Mouse (Mus musculus) heart, postnatal 14 days (tissue): ENCODE data around the gene Olfr725. TPM values are rescaled to one million over a fixed set of nuclear protein-coding genes. Genes with fewer than 3 reads are reported as not detected.

ENCODE experiments used
- DNase-seq, 2 experiments: peaks; one replicate each; pipeline ENCODE4 v3.0.0; 2021 to 2022
- intact Hi-C: fragments of 180-260 bp; cut with DNase I; formaldehyde crosslinking; loops from one replicate; pipeline ENCODE4 v1.15.1; 2025
- long read RNA-seq, 2 experiments: library from polyadenylated mRNA; stranded (forward); transcript quantifications; one replicate each; pipeline ENCODE4 v2.0.0; 2021
- total RNA-seq, 2 experiments: library from RNA; stranded (reverse); gene quantifications; 2 replicates each; pipeline ENCODE4 v1.2.3; 2021

The Olfr725 gene
- not detected for total RNA-seq
- long read RNA-seq, experiment 1: 0 reads
- long read RNA-seq, experiment 2: 0 reads

- intact Hi-C loops: no loop called here
- DNase-seq: no peak
Observed at GRCm38 (mm10) chr14:50040275-50040674, at the start of gene Olfr725. Gene Olfr725, minus strand, starts transcription at chr14:50040375.

- DNase-seq: no peak
- intact Hi-C loops: no loop called here
Observed at GRCm38 (mm10) chr14:50062733-50063104, 22.5 kb upstream of the Olfr725 start.

GRCm38 (mm10) chr14:50061955-50062732, 22.0 kb upstream of the Olfr725 start:
- intact Hi-C loops: no loop called here

GRCm38 (mm10) chr14:50061590-50061954, 21.4 kb upstream of the Olfr725 start:
- DNase-seq: peak in 1 of 2 experiments; percentile 2
- intact Hi-C loops: no loop called here

More at GRCm38 (mm10) chr14:50061955-50062732, 22.0 kb upstream of the Olfr725 start:
- peak; percentile 42 to 44 for DNase-seq

GRCm38 (mm10) chr14:50061179-50061578, 21.0 kb upstream of the Olfr725 start:
- intact Hi-C loops: no loop called here
- no peak for DNase-seq

- intact Hi-C loops: no loop called here
- no peak for DNase-seq
Observed at GRCm38 (mm10) chr14:50032041-50032440, 8.1 kb downstream of the Olfr725 start.

GRCm38 (mm10) chr14:50031356-50031755, 8.8 kb downstream of the Olfr725 start:
- intact Hi-C loops: no loop called here
- no peak for DNase-seq

GRCm38 (mm10) chr14:50026371-50026770, 13.8 kb downstream of the Olfr725 start:
- no peak for DNase-seq
- intact Hi-C loops: no loop called here

Other genes with a start within 250 kb of the Olfr725 start
- gene Olfr722, start 138.4 kb downstream of the Olfr725 start, total RNA-seq: not detected
- gene Olfr723, start 108.6 kb downstream of the Olfr725 start, total RNA-seq: not detected
- not detected for gene Olfr724, start 77.1 kb downstream of the Olfr725 start, total RNA-seq
- gene Olfr726, start 50.6 kb upstream of the Olfr725 start, total RNA-seq: not detected
- gene Olfr727, start 82.8 kb upstream of the Olfr725 start, total RNA-seq: not detected
- gene Olfr728, start 102.3 kb upstream of the Olfr725 start, total RNA-seq: not detected
- not detected for gene Olfr729, start 112.5 kb upstream of the Olfr725 start, total RNA-seq
- gene Olfr730, start 147.8 kb upstream of the Olfr725 start, total RNA-seq: not detected
- not detected for gene Olfr731, start 201.5 kb upstream of the Olfr725 start, total RNA-seq
- not detected for gene Olfr732, start 243.8 kb upstream of the Olfr725 start, total RNA-seq